Mouse (Mus musculus) gastrocnemius, postnatal 10 days (tissue): Measurements from ENCODE around the gene Ccdc13. TPM values are rescaled to one million over a fixed set of nuclear protein-coding genes. Genes with fewer than 3 reads are reported as not detected.

ENCODE experiments used
- DNase-seq: peaks from one replicate; pipeline ENCODE4 v3.0.0; 2021; ENCODE audit warnings: mixed read lengths
- long read RNA-seq, 2 experiments: library from polyadenylated mRNA; stranded (forward); transcript quantifications; one replicate each; pipeline ENCODE4 v2.0.0; 2021
- total RNA-seq, 2 experiments: library from RNA; stranded (reverse); gene quantifications; 2 replicates each; pipeline ENCODE4 v1.2.3; 2021

The Ccdc13 gene
- under 1 TPM; 0.79 to 0.85 TPM for total RNA-seq
- long read RNA-seq, experiment 1, result 0 reads
- long read RNA-seq, experiment 2, partial matches to known transcripts, result 0 of 1 reads
- long read RNA-seq, experiment 2, other reads (novel, unspliced or antisense), result 0 of 1 reads

GRCm38 (mm10) chr9:121838829-121839621 is at the start of gene Ccdc13:
Ccdc13 (minus strand) TSS chr9:121839461.
- peak; percentile 74 for DNase-seq

DNA sequence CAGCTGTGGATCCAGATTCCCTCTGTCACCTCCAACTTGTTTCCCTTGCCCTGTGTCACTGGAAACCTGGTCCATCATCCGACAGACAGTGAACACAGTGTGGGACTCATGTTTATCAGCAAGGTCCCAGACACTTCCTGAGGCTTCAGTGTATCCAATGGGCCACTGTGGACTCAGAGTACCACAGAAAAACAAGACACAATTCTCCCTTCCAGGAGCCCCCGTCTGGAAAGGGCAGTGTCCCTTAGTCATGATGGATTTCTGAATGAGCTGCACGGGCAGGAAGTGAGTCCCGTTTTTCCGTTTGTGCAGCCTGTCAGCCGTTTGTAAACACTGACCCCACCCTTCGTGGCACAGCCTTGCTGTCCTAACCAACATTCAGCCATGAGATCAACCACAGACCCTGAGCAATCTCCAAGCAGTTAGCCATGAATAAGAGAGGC is 42.8 kb upstream of the Ccdc13 start:
- DNase-seq, result no peak

- no peak for DNase-seq
Measured at GRCm38 (mm10) chr9:121881301-121881700, 42.0 kb upstream of the Ccdc13 start.

DNA sequence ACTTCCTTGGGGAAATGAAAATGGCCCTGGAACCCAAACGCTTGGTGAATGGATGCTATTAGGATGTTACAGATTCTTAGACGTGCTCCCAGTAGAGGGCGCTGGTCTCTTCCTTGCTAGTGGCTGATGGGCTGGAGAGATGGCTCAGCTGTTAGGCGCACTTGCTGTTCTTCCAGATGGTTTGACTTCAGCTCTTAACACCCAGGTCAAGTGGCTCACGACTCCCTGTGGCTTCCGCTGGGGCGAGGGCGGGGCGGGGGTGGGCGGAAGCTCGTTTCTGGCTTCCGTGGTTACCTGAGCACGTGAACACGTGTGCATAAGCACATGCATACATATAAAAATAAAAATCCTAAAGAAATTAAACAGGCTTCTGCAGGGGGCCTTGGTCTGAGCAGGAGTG is 41.6 kb upstream of the Ccdc13 start:
- peak; percentile 84 for DNase-seq

DNA sequence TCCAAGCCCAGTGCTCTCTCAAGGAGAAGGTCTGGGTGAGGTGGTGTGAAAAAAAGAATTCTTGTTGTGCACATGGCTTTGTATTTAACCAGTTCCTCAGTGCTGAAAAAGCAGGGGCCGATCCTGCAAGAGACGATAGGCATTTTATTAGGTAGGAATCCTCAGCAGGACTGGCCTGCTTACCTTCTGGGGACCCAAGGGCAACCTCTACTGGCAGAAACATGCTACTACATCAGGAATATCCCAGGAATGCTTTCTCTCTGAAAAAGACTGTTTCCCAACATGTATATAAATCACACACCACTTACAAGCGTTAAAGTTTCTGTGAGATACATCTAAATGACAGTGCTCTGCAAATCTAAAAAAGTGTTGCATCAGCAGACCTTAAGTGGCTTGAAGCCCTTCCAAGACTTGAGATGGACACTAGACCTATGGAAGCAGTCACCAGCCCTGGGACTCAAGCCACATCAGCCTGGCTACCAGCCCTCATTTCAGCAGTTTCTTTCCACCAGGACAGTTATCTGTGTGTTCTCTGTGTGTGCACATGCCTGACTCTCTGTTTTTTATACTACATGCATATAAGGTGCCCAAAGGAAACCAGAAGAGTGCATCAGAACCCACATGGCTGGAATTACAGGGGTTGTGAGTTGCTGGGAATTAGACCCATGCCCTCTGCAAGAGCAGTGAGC is 37.9 kb upstream of the Ccdc13 start:
- peak; percentile 36 for DNase-seq

- DNase-seq, result no peak
Measured at GRCm38 (mm10) chr9:121873578-121873977, 34.3 kb upstream of the Ccdc13 start.

GRCm38 (mm10) chr9:121872062-121872683 is 32.9 kb upstream of the Ccdc13 start:
- no peak for DNase-seq

DNA sequence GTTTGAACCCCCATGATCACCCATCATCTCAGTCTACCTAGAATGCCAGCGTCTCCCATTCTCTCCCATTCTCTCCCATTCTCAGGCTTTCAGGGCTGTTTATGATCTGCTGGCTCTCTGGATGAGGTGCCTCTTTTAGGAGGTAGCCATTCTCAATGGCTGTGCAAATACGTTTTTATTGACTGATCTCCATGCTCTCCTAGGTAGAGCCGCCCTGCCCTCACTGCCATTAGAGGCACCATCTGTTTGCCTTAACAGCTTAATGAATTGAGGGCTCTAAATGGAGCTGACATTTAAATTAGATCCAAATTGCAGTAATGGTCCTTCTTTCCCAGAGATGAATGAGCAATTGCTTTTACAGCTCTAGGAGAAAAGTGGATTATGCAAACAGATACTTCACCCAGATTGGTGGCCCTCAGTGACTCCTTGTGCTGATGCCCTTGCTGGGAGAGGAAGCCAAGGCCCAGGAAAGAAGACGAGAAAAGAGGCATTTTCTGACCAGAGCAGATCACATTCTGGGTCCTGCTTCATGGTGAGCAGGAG is 30.8 kb upstream of the Ccdc13 start:
- DNase-seq, result no peak

DNA sequence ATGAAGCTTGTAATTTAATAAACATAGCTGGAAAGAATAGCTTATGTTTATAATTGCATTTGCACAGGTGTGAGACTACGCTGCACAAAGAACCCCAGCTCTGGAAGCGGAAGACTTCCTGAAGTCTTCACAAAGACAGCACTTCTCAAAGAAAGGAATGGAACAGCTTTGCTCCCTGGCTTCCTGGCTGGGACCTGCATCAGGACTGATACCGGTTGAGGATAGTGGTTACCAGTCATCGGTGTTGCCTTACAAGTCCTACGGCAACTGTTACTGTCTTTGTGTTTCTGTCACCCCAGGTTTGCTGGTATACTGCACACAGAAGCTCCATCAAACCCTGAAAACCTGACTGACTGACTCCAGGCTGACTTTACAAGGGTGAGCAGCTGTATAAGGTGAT is 30.2 kb upstream of the Ccdc13 start:
- DNase-seq, result no peak

- DNase-seq, result no peak
Measured at GRCm38 (mm10) chr9:121868236-121868635, 29.0 kb upstream of the Ccdc13 start.

GRCm38 (mm10) chr9:121867632-121868031 is 28.4 kb upstream of the Ccdc13 start:
- DNase-seq, result no peak

DNA sequence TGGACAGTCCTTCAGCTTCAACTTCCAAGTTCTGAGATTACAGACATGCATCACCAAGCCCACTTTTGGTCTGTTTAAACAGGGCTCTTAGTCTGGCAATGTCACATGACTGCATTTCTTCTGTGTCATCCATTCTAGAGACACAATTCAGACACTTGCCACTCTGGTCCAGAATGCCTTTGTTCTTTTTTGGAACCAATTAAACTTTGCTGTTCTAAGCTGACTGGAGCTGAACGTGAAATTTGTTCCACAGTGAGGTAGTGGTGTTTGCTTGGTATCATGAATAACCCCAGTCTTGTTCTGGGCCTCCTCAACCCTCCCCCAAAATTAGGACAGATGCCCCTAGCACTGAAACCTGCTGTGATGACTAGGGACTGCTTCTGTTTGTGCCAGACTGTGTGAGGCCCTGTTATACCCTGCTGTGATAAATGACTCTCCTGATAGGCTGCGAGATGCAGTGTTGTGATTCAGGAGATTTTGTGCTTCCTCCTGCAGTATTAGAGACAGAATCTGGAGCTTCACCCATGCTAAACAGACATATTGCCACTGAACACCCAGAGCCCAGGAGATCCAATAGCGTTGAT is 26.3 kb upstream of the Ccdc13 start:
- no peak for DNase-seq

DNA sequence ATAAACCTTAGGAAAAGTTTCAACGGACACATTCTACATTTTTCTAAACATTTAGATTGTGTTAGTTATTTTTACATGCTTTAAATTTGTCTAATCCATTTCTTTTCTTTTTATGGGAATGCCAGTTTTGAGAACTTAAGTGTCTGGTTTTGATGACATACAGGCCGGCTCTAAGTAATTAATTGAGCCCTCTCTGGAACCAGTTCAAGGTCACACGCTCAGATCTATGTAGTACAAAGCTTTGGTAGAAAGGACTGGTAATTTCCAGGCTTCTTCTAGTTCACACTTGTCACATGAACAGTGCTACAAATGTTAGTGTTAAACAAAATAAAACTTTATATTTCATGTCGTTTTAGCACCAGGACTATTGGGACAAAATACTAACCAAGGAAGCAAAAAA is 25.6 kb upstream of the Ccdc13 start:
- no peak for DNase-seq

DNA sequence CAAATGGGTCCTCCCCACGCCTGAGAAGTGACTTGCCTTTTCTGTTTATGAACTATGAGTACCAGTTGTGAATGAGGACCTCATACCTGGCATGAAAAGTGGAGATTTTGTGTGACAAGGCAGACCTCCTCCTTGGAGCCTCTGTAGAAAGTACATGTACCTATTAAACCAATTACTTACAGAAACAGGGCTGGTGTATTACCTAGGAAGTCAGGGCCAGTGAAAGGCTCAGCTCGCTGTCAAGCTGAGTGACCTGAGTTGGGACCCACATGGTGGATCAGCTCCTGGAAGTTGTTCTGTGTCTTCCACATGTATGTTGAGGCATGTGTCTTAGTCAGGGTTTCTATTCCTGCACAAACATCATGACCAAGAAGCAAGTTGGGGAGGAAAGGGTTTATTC is 21.7 kb upstream of the Ccdc13 start:
- no peak for DNase-seq

DNA sequence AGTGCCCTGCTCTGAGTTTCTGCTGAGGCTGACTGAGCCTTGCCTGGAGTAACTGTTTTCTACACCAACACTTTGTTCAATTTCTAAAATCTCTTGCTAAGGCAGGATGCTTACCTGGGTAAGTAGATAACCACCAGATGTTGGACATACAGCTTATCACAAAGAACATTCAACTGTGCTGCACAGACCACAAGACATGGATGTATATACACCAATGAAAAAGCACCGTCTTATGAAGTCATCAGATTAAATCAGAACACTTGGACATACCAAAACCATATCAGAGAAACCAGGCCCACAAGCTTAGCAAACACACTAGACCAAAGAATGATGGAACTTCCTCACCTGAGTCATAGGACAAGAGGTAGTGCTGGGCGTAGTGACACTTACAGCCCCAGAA is 20.1 kb upstream of the Ccdc13 start:
- no peak for DNase-seq

- DNase-seq, result no peak
Measured at GRCm38 (mm10) chr9:121858153-121858488, 18.9 kb upstream of the Ccdc13 start, which contains the start of gene Higd1a. Higd1a (minus strand) TSS chr9:121858362.

GRCm38 (mm10) chr9:121857474-121858152 is 18.4 kb upstream of the Ccdc13 start:
- DNase-seq, result peak; percentile 99

- DNase-seq, result no peak
Measured at GRCm38 (mm10) chr9:121856649-121857416, 17.6 kb upstream of the Ccdc13 start.

GRCm38 (mm10) chr9:121854246-121854645 is 15.0 kb upstream of the Ccdc13 start:
- DNase-seq, result no peak

DNA sequence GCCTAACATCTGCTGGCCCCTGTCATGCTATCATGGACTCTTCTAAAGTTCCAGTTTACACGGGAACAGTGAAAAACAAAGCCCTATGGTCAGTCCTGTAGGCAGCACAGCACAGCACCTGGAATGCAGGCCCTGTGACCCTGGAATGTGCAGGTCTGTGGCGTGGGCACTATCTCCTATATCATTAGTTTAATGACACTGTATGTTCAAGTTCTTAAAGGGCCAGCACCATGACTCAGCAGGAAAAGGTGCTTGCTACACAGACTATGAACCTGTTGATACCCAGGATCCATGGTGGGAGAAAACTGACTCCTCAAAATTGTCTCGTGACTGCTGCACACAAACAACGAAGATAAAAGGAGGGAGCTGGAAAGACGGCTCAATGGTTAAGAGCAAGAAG is 8.6 kb upstream of the Ccdc13 start:
- no peak for DNase-seq

- DNase-seq, result no peak
Measured at GRCm38 (mm10) chr9:121847138-121847537, 7.9 kb upstream of the Ccdc13 start.
